Mouse (Mus musculus): ENCODE measurements at regions not wholly inside any gene's neighbourhood (a gene's known extent, or its start where the extent isn't known, plus 50 kb on each side); places are given as distances from the start of the nearest gene placed in this dataset.

- DNase-seq (ENCODE audit: low spot score) (peak; percentile 79), ATAC-seq (ENCODE audit: low FRiP score) (no peak)
- H3K27me3 ChIP-seq (ENCODE audit: insufficient read depth, low read length), result no peaks in the 10 kb centered on the region
- no peak for TF ChIP-seq CTCF (IDR thresholded peaks at IDR 0.05)
- H3K36me3 ChIP-seq (ENCODE audit: insufficient read depth, low read length), result no peaks in the 10 kb centered on the region
- 43% methylated on average over 10 of the region's 10 CpGs for WGBS
- no peak overlapping the region for H3K4me3 ChIP-seq (ENCODE audit: low read depth, low read length)
- no peak overlapping the region for H3K27ac ChIP-seq (ENCODE audit: low read depth, low read length)
- no peak overlapping the region for H3K9ac ChIP-seq (replicated peaks; ENCODE audit: low read length, poor library complexity, severe bottlenecking)
- H3K4me2 ChIP-seq (ENCODE audit: low read depth, low read length, poor library complexity, severe bottlenecking), result peak overlapping the region; percentile 2; the same call in 1 of the 2 replicates
- no peaks in the 10 kb centered on the region for H3K4me1 ChIP-seq (ENCODE audit: insufficient read depth, low read length)
- H3K9me3 ChIP-seq (ENCODE audit: low read length), result no peaks in the 10 kb centered on the region
Observed at GRCm38 (mm10) chr13:110690501-110691255, 295.8 kb downstream of the Plk2 start.

GRCm38 (mm10) chr13:110692696-110693095 lies 297.9 kb downstream of the Plk2 start:
- ATAC-seq (ENCODE audit: low FRiP score), result no peak
- TF ChIP-seq CTCF (IDR thresholded peaks at IDR 0.05), result no peak
- DNase-seq (ENCODE audit: low spot score), result no peak
- no peak overlapping the region for H3K9ac ChIP-seq (replicated peaks; ENCODE audit: low read length, poor library complexity, severe bottlenecking)
- H3K27ac ChIP-seq (ENCODE audit: low read depth, low read length), result no peak overlapping the region
- H3K9me3 ChIP-seq (ENCODE audit: low read length), result no peaks in the 10 kb centered on the region
- no peaks in the 10 kb centered on the region for H3K36me3 ChIP-seq (ENCODE audit: insufficient read depth, low read length)
- H3K4me1 ChIP-seq (ENCODE audit: insufficient read depth, low read length), result no peaks in the 10 kb centered on the region
- no peak overlapping the region for H3K4me3 ChIP-seq (ENCODE audit: low read depth, low read length)
- H3K27me3 ChIP-seq (ENCODE audit: insufficient read depth, low read length), result no peaks in the 10 kb centered on the region
- 81% methylated on average over 5 of the region's 5 CpGs for WGBS
- H3K4me2 ChIP-seq (ENCODE audit: low read depth, low read length, poor library complexity, severe bottlenecking), result no peak overlapping the region

DNA sequence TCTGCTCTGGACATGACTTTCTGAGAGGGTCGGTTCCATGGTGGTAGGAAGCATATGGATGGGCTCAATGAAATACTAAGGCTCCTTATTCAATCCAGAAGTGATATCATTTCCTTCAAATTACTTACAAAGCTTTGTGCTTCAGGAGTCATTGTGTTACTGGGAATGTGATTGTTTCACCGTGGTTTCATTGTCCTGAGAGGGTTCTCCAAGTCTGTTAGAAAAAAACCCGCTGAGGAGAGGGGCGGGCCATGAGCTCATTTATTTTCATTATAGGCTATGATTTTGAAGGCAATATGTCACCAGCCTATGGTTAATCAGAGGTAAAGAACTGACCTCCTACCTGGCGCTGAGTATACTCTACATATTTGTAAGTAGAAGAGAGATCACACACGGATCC lies 300.0 kb downstream of the Plk2 start:
- ATAC-seq (ENCODE audit: low FRiP score), result no peak
- no peak overlapping the region for H3K9ac ChIP-seq (replicated peaks; ENCODE audit: low read length, poor library complexity, severe bottlenecking)
- 77% methylated on average over 6 of the region's 6 CpGs for WGBS
- no peaks in the 10 kb centered on the region for H3K27me3 ChIP-seq (ENCODE audit: insufficient read depth, low read length)
- H3K27ac ChIP-seq (ENCODE audit: low read depth, low read length), result no peak overlapping the region
- no peaks in the 10 kb centered on the region for H3K4me1 ChIP-seq (ENCODE audit: insufficient read depth, low read length)
- DNase-seq (ENCODE audit: low spot score), result no peak
- H3K9me3 ChIP-seq (ENCODE audit: low read length), result no peaks in the 10 kb centered on the region
- H3K4me3 ChIP-seq (ENCODE audit: low read depth, low read length), result no peak overlapping the region
- H3K36me3 ChIP-seq (ENCODE audit: insufficient read depth, low read length), result no peaks in the 10 kb centered on the region
- no peak for TF ChIP-seq CTCF (IDR thresholded peaks at IDR 0.05)
- no peak overlapping the region for H3K4me2 ChIP-seq (ENCODE audit: low read depth, low read length, poor library complexity, severe bottlenecking)

DNA sequence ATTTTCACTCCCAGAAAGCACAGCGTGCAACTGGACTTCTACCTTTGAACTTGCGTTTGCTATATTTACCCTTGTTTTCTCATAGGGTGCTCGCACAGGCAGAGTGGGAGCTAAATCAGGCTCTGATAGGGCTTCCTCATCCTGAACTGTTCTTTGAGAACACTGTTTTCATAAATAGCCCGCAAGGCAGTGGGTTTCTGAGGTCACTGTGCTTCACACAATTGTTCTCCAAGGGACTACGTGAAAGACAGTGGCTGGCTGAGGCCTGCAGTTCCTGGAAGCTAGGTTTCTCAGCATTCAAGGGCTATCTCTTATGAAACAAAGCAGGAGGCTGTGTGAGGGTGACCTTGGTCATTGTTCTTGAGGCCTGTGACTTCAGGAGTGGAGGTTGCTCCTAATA lies 301.7 kb downstream of the Plk2 start:
- no peaks in the 10 kb centered on the region for H3K4me1 ChIP-seq (ENCODE audit: insufficient read depth, low read length)
- no peak overlapping the region for H3K27ac ChIP-seq (ENCODE audit: low read depth, low read length)
- DNase-seq (ENCODE audit: low spot score), result no peak
- H3K9ac ChIP-seq (replicated peaks; ENCODE audit: low read length, poor library complexity, severe bottlenecking), result no peak overlapping the region
- ATAC-seq (ENCODE audit: low FRiP score), result no peak
- H3K36me3 ChIP-seq (ENCODE audit: insufficient read depth, low read length), result no peaks in the 10 kb centered on the region
- H3K4me3 ChIP-seq (ENCODE audit: low read depth, low read length), result no peak overlapping the region
- 86% methylated on average over 5 of the region's 5 CpGs for WGBS
- no peaks in the 10 kb centered on the region for H3K27me3 ChIP-seq (ENCODE audit: insufficient read depth, low read length)
- no peak overlapping the region for H3K4me2 ChIP-seq (ENCODE audit: low read depth, low read length, poor library complexity, severe bottlenecking)
- TF ChIP-seq CTCF (IDR thresholded peaks at IDR 0.05), result no peak
- H3K9me3 ChIP-seq (ENCODE audit: low read length), result no peaks in the 10 kb centered on the region

DNA sequence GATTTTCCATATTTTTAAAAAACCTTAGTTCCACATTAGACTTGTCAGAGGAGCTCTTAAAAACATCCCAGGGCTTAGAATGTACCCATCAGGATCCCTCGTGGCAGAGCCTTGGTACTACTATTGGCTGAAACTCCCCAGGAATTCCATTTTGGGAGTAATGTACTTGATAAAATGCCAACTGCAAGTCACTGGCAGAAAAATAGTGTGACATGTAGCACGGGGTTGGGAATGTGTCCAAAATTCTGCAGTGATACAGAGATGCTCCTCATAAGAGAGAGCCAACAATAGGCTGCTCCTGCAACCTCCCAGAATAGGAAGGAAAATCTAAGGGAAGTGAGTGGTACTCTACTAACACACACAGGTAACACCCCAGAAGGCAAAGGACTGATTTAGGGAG lies 309.4 kb downstream of the Plk2 start:
- Histone ChIP-seq H3K4me3 (ENCODE audit: low read depth, low read length) (no peak overlapping the region), H3K4me1 (ENCODE audit: insufficient read depth, low read length) (no peaks in the 10 kb centered on the region), H3K9me3 (ENCODE audit: low read length) (no peaks in the 10 kb centered on the region), H3K27ac (ENCODE audit: low read depth, low read length) (no peak overlapping the region), H3K4me2 (ENCODE audit: low read depth, low read length, poor library complexity, severe bottlenecking) (no peak overlapping the region), H3K27me3 (ENCODE audit: insufficient read depth, low read length) (no peaks in the 10 kb centered on the region), H3K36me3 (ENCODE audit: insufficient read depth, low read length) (no peaks in the 10 kb centered on the region), H3K9ac (replicated peaks; ENCODE audit: low read length, poor library complexity, severe bottlenecking) (no peak overlapping the region)
- 69% methylated on average over 2 of the region's 2 CpGs for WGBS
- DNase-seq (ENCODE audit: low spot score) (peak; percentile 62), ATAC-seq (ENCODE audit: low FRiP score) (no peak)
- TF ChIP-seq CTCF (IDR thresholded peaks at IDR 0.05), result no peak

DNA sequence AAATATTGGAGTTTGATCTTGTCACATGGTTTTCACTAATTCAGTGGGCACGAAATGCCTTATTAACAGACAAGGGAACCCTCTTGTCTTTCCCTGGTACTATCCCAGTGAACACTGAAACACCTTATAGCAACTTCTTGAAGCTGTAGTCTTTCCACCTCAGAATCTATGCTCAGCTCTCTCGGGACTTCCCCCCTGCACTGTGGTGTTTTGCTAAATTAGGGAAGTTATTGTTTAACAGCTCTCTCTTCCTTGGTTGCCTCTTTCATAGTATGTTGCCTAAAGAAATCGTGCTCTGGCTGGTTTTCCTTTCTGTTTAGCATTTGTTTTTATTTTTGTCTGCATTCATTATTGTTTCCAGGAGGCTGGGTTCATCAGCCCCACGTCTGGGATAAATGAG lies 316.0 kb downstream of the Plk2 start:
- H3K9me3 ChIP-seq (ENCODE audit: low read length), result no peaks in the 10 kb centered on the region

More for the DNA sequence above, 316.0 kb downstream of the Plk2 start:
- TF ChIP-seq CTCF (IDR thresholded peaks at IDR 0.05), result no peak
- Histone ChIP-seq H3K36me3 (ENCODE audit: insufficient read depth, low read length) (no peaks in the 10 kb centered on the region), H3K9ac (replicated peaks; ENCODE audit: low read length, poor library complexity, severe bottlenecking) (no peak overlapping the region), H3K27me3 (ENCODE audit: insufficient read depth, low read length) (no peaks in the 10 kb centered on the region), H3K27ac (ENCODE audit: low read depth, low read length) (no peak overlapping the region), H3K4me1 (ENCODE audit: insufficient read depth, low read length) (no peaks in the 10 kb centered on the region), H3K4me3 (ENCODE audit: low read depth, low read length) (no peak overlapping the region), H3K4me2 (ENCODE audit: low read depth, low read length, poor library complexity, severe bottlenecking) (no peak overlapping the region)
- 67% methylated on average over 4 of the region's 4 CpGs for WGBS
- DNase-seq (ENCODE audit: low spot score), result no peak
- ATAC-seq (ENCODE audit: low FRiP score), result no peak
